Mouse (Mus musculus): ENCODE data around the gene Chmp6. TPM values are rescaled to one million over a fixed set of nuclear protein-coding genes. Genes with fewer than 3 reads are reported as not detected.

Gene Chmp6
- polyA plus RNA-seq, 2 experiments: 15.2 to 25.2 TPM

- no peak overlapping the region for H3K27ac ChIP-seq
These were observed 39.4 kb downstream of the Chmp6 start for GRCm38 (mm10) chr11:119952429-119953224.

GRCm38 (mm10) chr11:119954233-119954632 is 41.0 kb downstream of the Chmp6 start:
- WGBS (ENCODE audit: insufficient replicate concordance): 16% methylated on average over 4 of the region's 4 CpGs
- no peaks in the 10 kb centered on the region for H3K9me3 ChIP-seq (ENCODE audit: control insufficient read depth, low read length)
- no peak for DNase-seq (ENCODE audit: low read depth in 3 of 3, low spot score in 3 of 3)
- no peak for ATAC-seq (ENCODE audit: insufficient read depth)
- H3K4me1 ChIP-seq (replicated peaks; ENCODE audit: control insufficient read depth in 2 of 2, insufficient read depth in 2 of 2, low read length in 1 of 2): peaks cover 0 to 41% of the 10 kb centered on the region in 2 experiments; a peak in 3 of 4 replicates
- H3K4me2 ChIP-seq (ENCODE audit: low read depth): no peak overlapping the region
- TF ChIP-seq CTCF (IDR thresholded peaks at IDR 0.05; ENCODE audit: low read depth) (no peak), EP300 (IDR thresholded peaks at IDR 0.05; ENCODE audit: low read depth) (no peak)
- no peak overlapping the region for H3K9ac ChIP-seq (replicated peaks)
- no peaks in the 10 kb centered on the region for H3K27me3 ChIP-seq (ENCODE audit: control insufficient read depth, insufficient read depth, low read length)
- H3K36me3 ChIP-seq (replicated peaks; ENCODE audit: control insufficient read depth, insufficient read depth, low read depth): no peaks in the 10 kb centered on the region
- H3K27ac ChIP-seq: no peak overlapping the region
- H3K4me3 ChIP-seq (ENCODE audit: insufficient read depth in 1 of 2, low read depth in 2 of 2, low read length in 2 of 2): no peak overlapping the region

More at GRCm38 (mm10) chr11:119952429-119953224, 39.4 kb downstream of the Chmp6 start:
- H3K9me3 ChIP-seq (ENCODE audit: control insufficient read depth, low read length): no peaks in the 10 kb centered on the region
- DNase-seq (ENCODE audit: low read depth in 3 of 3, low spot score in 3 of 3): no peak
- no peak overlapping the region for H3K9ac ChIP-seq (replicated peaks)
- no peaks in the 10 kb centered on the region for H3K27me3 ChIP-seq (ENCODE audit: control insufficient read depth, insufficient read depth, low read length)
- no peak for TF ChIP-seq CTCF (IDR thresholded peaks at IDR 0.05; ENCODE audit: low read depth)
- TF ChIP-seq EP300 (IDR thresholded peaks at IDR 0.05; ENCODE audit: low read depth): no peak
- no peak for ATAC-seq (ENCODE audit: insufficient read depth)
- WGBS (ENCODE audit: insufficient replicate concordance): 39% methylated on average over 5 of the region's 5 CpGs
- no peaks in the 10 kb centered on the region for H3K36me3 ChIP-seq (replicated peaks; ENCODE audit: control insufficient read depth, insufficient read depth, low read depth)
- H3K4me3 ChIP-seq (ENCODE audit: insufficient read depth in 1 of 2, low read depth in 2 of 2, low read length in 2 of 2): no peak overlapping the region
- no peak overlapping the region for H3K4me2 ChIP-seq (ENCODE audit: low read depth)
- peaks cover 0 to 45% of the 10 kb centered on the region in 2 experiments; a peak in 3 of 4 replicates for H3K4me1 ChIP-seq (replicated peaks; ENCODE audit: control insufficient read depth in 2 of 2, insufficient read depth in 2 of 2, low read length in 1 of 2)

GRCm38 (mm10) chr11:119954749-119955337 is 41.6 kb downstream of the Chmp6 start:
- Histone ChIP-seq H3K4me1 (replicated peaks; ENCODE audit: control insufficient read depth in 2 of 2, insufficient read depth in 2 of 2, low read length in 1 of 2) (peaks cover 0 to 41% of the 10 kb centered on the region in 2 experiments; a peak in 3 of 4 replicates), H3K4me3 (ENCODE audit: insufficient read depth in 1 of 2, low read depth in 2 of 2, low read length in 2 of 2) (no peak overlapping the region), H3K36me3 (replicated peaks; ENCODE audit: control insufficient read depth, insufficient read depth, low read depth) (no peaks in the 10 kb centered on the region), H3K9ac (replicated peaks) (no peak overlapping the region), H3K27ac (no peak overlapping the region), H3K4me2 (ENCODE audit: low read depth) (no peak overlapping the region), H3K9me3 (ENCODE audit: control insufficient read depth, low read length) (no peaks in the 10 kb centered on the region), H3K27me3 (ENCODE audit: control insufficient read depth, insufficient read depth, low read length) (no peaks in the 10 kb centered on the region)
- WGBS (ENCODE audit: insufficient replicate concordance): 46% methylated on average over 2 of the region's 2 CpGs
- TF ChIP-seq CTCF (IDR thresholded peaks at IDR 0.05; ENCODE audit: low read depth) (no peak), EP300 (IDR thresholded peaks at IDR 0.05; ENCODE audit: low read depth) (no peak)
- DNase-seq (ENCODE audit: low read depth in 3 of 3, low spot score in 3 of 3) (no peak), ATAC-seq (ENCODE audit: insufficient read depth) (no peak)

- whole genome bisulfite sequencing (ENCODE audit: insufficient replicate concordance): 19% methylated on average over 3 of the region's 3 CpGs
- H3K4me2 ChIP-seq (ENCODE audit: low read depth): no peak overlapping the region
- peaks cover 0 to 41% of the 10 kb centered on the region in 2 experiments; a peak in 3 of 4 replicates for H3K4me1 ChIP-seq (replicated peaks; ENCODE audit: control insufficient read depth in 2 of 2, insufficient read depth in 2 of 2, low read length in 1 of 2)
These were observed 42.2 kb downstream of the Chmp6 start for GRCm38 (mm10) chr11:119955432-119955831.

GRCm38 (mm10) chr11:119956590-119956989 is 43.3 kb downstream of the Chmp6 start:
- ATAC-seq (ENCODE audit: insufficient read depth): no peak
- no peak overlapping the region for H3K27ac ChIP-seq
- no peaks in the 10 kb centered on the region for H3K36me3 ChIP-seq (replicated peaks; ENCODE audit: control insufficient read depth, insufficient read depth, low read depth)
- WGBS (ENCODE audit: insufficient replicate concordance): 76% methylated on average over 13 of the region's 13 CpGs
- H3K4me3 ChIP-seq (ENCODE audit: insufficient read depth in 1 of 2, low read depth in 2 of 2, low read length in 2 of 2): no peak overlapping the region
- DNase-seq (ENCODE audit: low read depth in 3 of 3, low spot score in 3 of 3): no peak
- no peak overlapping the region for H3K9ac ChIP-seq (replicated peaks)
- no peaks in the 10 kb centered on the region for H3K27me3 ChIP-seq (ENCODE audit: control insufficient read depth, insufficient read depth, low read length)
- TF ChIP-seq CTCF (IDR thresholded peaks at IDR 0.05; ENCODE audit: low read depth): no peak
- TF ChIP-seq EP300 (IDR thresholded peaks at IDR 0.05; ENCODE audit: low read depth): no peak
- peaks cover 0 to 35% of the 10 kb centered on the region in 2 experiments; a peak in 3 of 4 replicates for H3K4me1 ChIP-seq (replicated peaks; ENCODE audit: control insufficient read depth in 2 of 2, insufficient read depth in 2 of 2, low read length in 1 of 2)
- H3K4me2 ChIP-seq (ENCODE audit: low read depth): no peak overlapping the region
- no peaks in the 10 kb centered on the region for H3K9me3 ChIP-seq (ENCODE audit: control insufficient read depth, low read length)

More at GRCm38 (mm10) chr11:119955432-119955831, 42.2 kb downstream of the Chmp6 start:
- DNase-seq (ENCODE audit: low read depth in 3 of 3, low spot score in 3 of 3) (no peak), ATAC-seq (ENCODE audit: insufficient read depth) (no peak)
- H3K9ac ChIP-seq (replicated peaks): no peak overlapping the region
- no peak for TF ChIP-seq EP300 (IDR thresholded peaks at IDR 0.05; ENCODE audit: low read depth)
- no peak for TF ChIP-seq CTCF (IDR thresholded peaks at IDR 0.05; ENCODE audit: low read depth)
- H3K27ac ChIP-seq: no peak overlapping the region
- H3K9me3 ChIP-seq (ENCODE audit: control insufficient read depth, low read length): no peaks in the 10 kb centered on the region
- no peaks in the 10 kb centered on the region for H3K27me3 ChIP-seq (ENCODE audit: control insufficient read depth, insufficient read depth, low read length)
- no peaks in the 10 kb centered on the region for H3K36me3 ChIP-seq (replicated peaks; ENCODE audit: control insufficient read depth, insufficient read depth, low read depth)
- no peak overlapping the region for H3K4me3 ChIP-seq (ENCODE audit: insufficient read depth in 1 of 2, low read depth in 2 of 2, low read length in 2 of 2)

All from liver, embryonic 14.5 days (tissue).